Mouse (Mus musculus) midbrain, embryonic 16.5 days (tissue): ENCODE measurements at regions not wholly inside any gene's neighbourhood (a gene's known extent, or its start where the extent isn't known, plus 50 kb on each side); places are given as distances from the start of the nearest gene placed in this dataset.

ENCODE experiments used
- ATAC-seq: fragments of 200-750 bp; cut with Nextera tagmentation; 2 replicates; pipeline ENCODE4 v1.8.0; 2017; ENCODE audit warnings: moderate TSS enrichment
- H3K27ac ChIP-seq: fragments of 300-500 bp; sonication (generic); 2 replicates; pipeline ENCODE4 v1.5.1; 2014; ENCODE audit warnings: mild to moderate bottlenecking, low read length, mixed read lengths
- H3K27me3 ChIP-seq: fragments of 300-500 bp; sonication (generic); 2 replicates; pipeline ENCODE4 v1.6.1; 2014; ENCODE audit warnings: low read depth, low read length, mixed read lengths; ENCODE audit not compliant: control insufficient read depth, insufficient read depth
- H3K36me3 ChIP-seq: fragments of 300-500 bp; sonication (generic); 2 replicates; pipeline ENCODE4 v1.6.1; 2014; ENCODE audit warnings: mild to moderate bottlenecking, low read length, moderate library complexity, mixed read lengths; ENCODE audit not compliant: control insufficient read depth, insufficient read depth
- H3K4me1 ChIP-seq: fragments of 300-500 bp; sonication (generic); 2 replicates; pipeline ENCODE4 v1.6.1; 2014; ENCODE audit warnings: mild to moderate bottlenecking, low read length, mixed read lengths; ENCODE audit not compliant: control insufficient read depth, insufficient read depth
- H3K4me2 ChIP-seq: fragments of 300-500 bp; sonication (generic); 2 replicates; pipeline ENCODE4 v1.6.1; 2014; ENCODE audit warnings: mild to moderate bottlenecking, low read length, mixed read lengths
- H3K4me3 ChIP-seq: fragments of 300-500 bp; sonication (generic); 2 replicates; pipeline ENCODE4 v1.5.1; 2014; ENCODE audit warnings: low read depth, mild to moderate bottlenecking, low read length, moderate library complexity, mixed read lengths
- H3K9ac ChIP-seq: fragments of 300-500 bp; sonication (generic); 2 replicates; pipeline ENCODE4 v1.6.1; 2014; ENCODE audit warnings: low read depth, low read length, mixed read lengths
- H3K9me3 ChIP-seq: fragments of 300-500 bp; sonication (generic); replicated peaks from 2 replicates; pipeline ENCODE4 v1.6.1; 2014; ENCODE audit warnings: mild to moderate bottlenecking, low read length, mixed read lengths; ENCODE audit not compliant: control insufficient read depth, poor library complexity, severe bottlenecking
- WGBS: fragments of 180-500 bp; shearing (Covaris S2); extraction: QIAGEN DNeasy Blood & Tissue Kit; methylation state at CpG from one replicate; pipeline ENCODE4 v1.1.7; 2014; 5-methylcytosine and 5-hydroxymethylcytosine counted together

DNA sequence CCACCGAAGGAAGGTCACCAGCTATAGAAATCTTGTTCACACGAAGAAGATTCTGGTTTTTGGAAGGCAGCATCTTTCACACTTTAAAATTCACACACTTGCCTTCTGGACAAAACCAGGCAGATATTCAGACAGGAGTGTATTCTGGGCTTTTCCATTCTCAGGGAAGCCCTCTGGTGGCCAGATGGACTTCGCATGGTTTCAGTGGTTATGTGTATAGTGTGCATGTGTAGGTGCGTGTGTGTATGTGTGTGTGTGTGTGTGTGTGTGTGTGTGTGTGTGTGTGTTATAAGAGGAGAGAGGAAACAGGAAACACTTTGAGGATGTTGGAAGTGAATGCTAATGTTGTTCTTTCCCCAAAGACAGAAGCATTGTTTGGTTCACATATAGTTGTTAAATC, 317.9 kb downstream of the Btg1 start:
- Histone ChIP-seq H3K9ac (no peak overlapping the region), H3K27me3 (no peaks in the 10 kb centered on the region), H3K9me3 (no peaks in the 10 kb centered on the region), H3K36me3 (no peaks in the 10 kb centered on the region), H3K4me2 (no peak overlapping the region), H3K27ac (no peak overlapping the region), H3K4me1 (no peaks in the 10 kb centered on the region), H3K4me3 (no peak overlapping the region)
- no peak; the same call in 1 of the 2 replicates for ATAC-seq
- 77% methylated on average over 4 of the region's 4 CpGs for WGBS

DNA sequence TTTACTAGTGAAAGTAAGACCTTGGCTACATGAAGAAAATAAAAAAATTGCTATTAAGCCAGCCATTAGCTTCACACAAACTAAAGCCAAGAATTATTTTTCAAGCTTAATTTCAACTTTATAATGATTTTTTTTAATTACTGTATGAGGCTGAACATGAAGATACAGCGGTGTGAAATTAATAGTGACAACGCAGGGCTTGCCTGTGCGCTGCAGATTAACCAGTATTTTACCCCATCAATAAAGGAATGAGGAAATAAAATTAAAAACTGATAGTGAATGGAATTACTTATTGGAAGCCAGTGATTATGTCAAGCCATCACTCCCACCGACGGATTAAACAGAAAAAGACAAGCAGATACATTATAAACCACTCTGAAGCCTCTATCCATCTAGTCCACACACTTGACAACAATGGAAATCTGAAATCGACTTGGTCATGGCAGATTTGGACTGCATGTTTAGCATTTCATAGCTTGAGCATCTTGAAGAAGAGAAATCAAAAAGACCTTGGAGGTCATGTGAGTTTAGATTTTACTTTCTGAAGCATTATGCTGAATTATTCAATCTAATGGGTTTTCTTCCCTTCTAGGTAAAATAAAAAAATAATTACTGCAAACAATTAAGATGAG, 324.2 kb downstream of the Btg1 start:
- Histone ChIP-seq H3K27ac (no peak overlapping the region), H3K27me3 (no peaks in the 10 kb centered on the region), H3K4me3 (no peak overlapping the region), H3K9me3 (no peaks in the 10 kb centered on the region; the same call in 1 of the 2 replicates), H3K4me1 (no peaks in the 10 kb centered on the region), H3K36me3 (no peaks in the 10 kb centered on the region), H3K4me2 (no peak overlapping the region), H3K9ac (no peak overlapping the region)
- ATAC-seq = peak; percentile 60; the same call in 1 of the 2 replicates
- 48% methylated on average over 6 of the region's 6 CpGs for WGBS

DNA sequence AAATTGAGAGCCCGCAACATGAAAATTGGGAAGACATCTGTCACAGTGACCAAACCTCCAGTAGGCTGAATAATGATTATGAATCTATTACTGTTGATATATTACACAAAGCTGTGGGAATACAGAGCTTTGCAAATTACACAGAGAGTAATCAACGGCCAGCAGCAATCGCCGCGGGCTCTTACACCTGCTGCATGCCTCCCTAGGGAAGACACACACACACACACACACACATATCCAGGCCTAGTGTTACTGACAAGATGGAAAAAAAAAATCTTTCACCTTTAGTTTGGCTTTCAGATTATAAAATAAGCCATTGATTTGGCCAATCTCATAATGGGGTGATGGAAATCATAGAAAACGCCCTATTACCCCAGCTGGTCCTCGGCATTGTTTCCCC, 327.4 kb downstream of the Btg1 start:
- H3K27ac ChIP-seq = no peak overlapping the region
- 52% methylated on average over 7 of the region's 7 CpGs for WGBS
- ATAC-seq = 0 out of 2 replicates have a peak, but pooled peaks have one; percentile 36
- H3K4me2 ChIP-seq = no peak overlapping the region
- H3K27me3 ChIP-seq = no peaks in the 10 kb centered on the region
- no peaks in the 10 kb centered on the region for H3K4me1 ChIP-seq
- H3K36me3 ChIP-seq = no peaks in the 10 kb centered on the region
- H3K9me3 ChIP-seq = no peaks in the 10 kb centered on the region; the same call in 1 of the 2 replicates
- H3K4me3 ChIP-seq = no peak overlapping the region
- H3K9ac ChIP-seq = no peak overlapping the region

DNA sequence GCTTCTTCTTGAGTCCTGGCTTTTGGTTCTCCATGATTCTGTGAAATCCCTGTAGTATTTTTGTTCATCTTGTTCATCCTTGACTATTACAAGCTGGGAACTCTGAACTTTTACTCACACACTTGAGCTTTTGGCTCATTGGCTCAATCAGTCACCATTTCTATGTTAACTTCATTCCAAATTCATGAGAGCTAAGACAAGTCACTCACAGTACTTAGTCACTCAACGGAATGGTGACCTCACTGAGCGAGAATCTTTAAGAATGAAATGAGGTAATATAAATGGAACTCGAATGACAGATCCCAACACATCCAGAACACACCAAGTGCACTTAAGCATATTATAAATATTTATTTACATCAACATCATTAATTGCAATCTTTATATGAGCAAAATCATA, 331.2 kb downstream of the Btg1 start:
- no peaks in the 10 kb centered on the region for H3K36me3 ChIP-seq
- H3K9me3 ChIP-seq = no peaks in the 10 kb centered on the region; the same call in 1 of the 2 replicates
- WGBS = 85% methylated on average over 3 of the region's 3 CpGs
- no peak overlapping the region for H3K4me2 ChIP-seq
- H3K9ac ChIP-seq = no peak overlapping the region
- H3K4me3 ChIP-seq = no peak overlapping the region
- H3K27ac ChIP-seq = no peak overlapping the region
- no peak for ATAC-seq
- no peaks in the 10 kb centered on the region for H3K27me3 ChIP-seq
- no peaks in the 10 kb centered on the region for H3K4me1 ChIP-seq

DNA sequence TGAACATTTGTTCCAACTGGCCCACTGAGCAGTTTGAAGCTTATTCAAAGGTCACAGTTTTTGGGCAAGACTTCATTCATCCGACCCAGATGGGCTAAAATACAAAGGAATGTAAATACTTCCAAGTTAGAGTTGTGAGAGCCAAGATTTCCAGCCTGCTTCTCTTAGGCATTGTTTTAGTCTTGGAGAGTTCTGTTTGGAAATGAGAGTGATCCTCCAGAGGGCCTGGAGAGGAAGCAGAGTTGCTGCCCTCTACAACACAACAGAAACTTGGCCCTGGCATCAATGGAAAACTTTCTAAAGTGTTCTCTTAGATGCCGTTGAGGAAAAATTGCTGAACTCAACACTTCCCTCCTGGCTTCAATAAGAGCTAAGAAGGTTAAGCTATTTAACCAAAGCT, 332.1 kb downstream of the Btg1 start:
- H3K4me2 ChIP-seq = no peak overlapping the region
- ATAC-seq = no peak
- no peaks in the 10 kb centered on the region; the same call in 1 of the 2 replicates for H3K9me3 ChIP-seq
- no peak overlapping the region for H3K9ac ChIP-seq
- no peaks in the 10 kb centered on the region for H3K27me3 ChIP-seq
- no peak overlapping the region for H3K27ac ChIP-seq
- 53% methylated on average over 2 of the region's 2 CpGs for WGBS
- H3K4me3 ChIP-seq = no peak overlapping the region
- H3K36me3 ChIP-seq = no peaks in the 10 kb centered on the region
- H3K4me1 ChIP-seq = no peaks in the 10 kb centered on the region

DNA sequence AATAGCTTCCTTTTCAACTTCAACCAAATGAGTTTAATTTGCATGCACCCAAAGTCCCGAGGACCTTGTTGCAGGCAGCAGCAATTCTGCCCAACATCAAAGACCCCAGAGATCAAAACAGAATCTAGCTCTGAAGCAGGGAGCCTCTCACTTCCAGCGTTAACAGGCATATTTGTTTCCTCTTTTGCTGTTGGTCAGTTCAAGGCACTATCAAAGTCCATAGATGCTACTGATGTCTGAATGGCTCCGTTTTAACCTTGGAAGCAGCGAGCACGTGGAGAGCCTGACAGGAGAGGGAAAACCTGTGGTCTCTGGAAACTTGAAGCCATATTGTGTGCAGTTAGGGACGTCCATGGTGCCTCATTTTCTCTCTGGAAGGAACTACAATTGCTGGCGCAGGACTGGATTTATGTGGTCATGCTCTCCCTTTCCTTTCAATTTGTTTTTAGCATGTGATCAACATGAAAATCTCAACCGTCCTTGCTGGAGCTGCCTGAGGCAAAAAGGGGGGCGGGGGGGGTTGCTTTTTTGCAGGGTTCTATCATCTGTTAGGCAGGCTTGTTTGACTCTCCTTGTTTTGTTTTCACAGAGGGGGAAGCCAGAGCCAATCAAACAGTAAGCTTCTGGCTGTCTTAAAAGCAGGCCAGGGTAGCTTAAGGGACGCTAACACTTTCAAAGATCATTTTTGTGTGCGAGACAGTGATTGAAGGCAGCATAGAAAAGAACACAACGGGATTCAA, 338.4 kb downstream of the Btg1 start:
- H3K9me3 ChIP-seq = no peaks in the 10 kb centered on the region
- no peaks in the 10 kb centered on the region for H3K36me3 ChIP-seq
- H3K4me2 ChIP-seq = peak overlapping the region; percentile 44
- 4% methylated on average over 12 of the region's 12 CpGs for WGBS
- peak overlapping the region; percentile 28; the same call in 1 of the 2 replicates for H3K9ac ChIP-seq
- peak; percentile 90 for ATAC-seq
- H3K4me3 ChIP-seq = no peak overlapping the region
- H3K27ac ChIP-seq = peak overlapping the region; percentile 77
- H3K4me1 ChIP-seq = peaks cover 16% of the 10 kb centered on the region
- H3K27me3 ChIP-seq = no peaks in the 10 kb centered on the region

DNA sequence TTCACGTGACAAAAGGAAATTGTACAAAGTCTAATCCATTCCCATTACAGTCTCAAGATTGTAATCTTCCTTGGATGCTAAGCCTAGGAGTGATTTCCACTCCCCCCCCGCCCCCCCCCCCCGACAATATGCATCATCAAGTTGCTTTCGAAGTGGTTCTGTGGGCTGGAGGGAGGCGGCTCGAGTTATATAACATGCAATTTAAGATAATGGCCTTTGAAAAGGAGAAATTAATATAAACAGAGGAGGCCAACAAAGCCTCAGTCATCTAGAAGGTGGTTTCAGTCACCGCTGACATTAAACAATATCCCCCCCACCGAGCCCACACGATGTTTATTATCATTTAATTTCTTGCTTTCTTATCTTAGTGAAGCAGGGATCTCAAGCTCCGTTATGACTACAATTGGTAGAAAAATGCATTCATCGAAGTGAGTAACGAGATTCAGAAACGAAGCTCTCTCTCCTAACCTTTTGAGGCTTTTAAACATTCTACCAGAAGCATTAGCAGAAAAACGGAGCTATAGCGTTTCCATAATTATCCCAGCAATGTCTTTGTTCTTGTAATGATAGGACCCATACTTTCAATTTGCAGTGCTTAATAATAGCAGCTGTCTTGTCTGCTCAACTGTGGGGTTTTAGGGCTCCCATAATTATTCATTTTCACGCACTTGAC, 339.1 kb downstream of the Btg1 start:
- Histone ChIP-seq H3K9me3 (no peaks in the 10 kb centered on the region), H3K27me3 (no peaks in the 10 kb centered on the region), H3K4me3 (peak overlapping the region; percentile 1; the same call in 1 of the 2 replicates), H3K36me3 (no peaks in the 10 kb centered on the region), H3K4me1 (peaks cover 16% of the 10 kb centered on the region), H3K9ac (peak overlapping the region; percentile 34; the same call in 1 of the 2 replicates), H3K27ac (peak overlapping the region; percentile 77), H3K4me2 (peak overlapping the region; percentile 44)
- peak; percentile 43 for ATAC-seq
- 3% methylated on average over 16 of the region's 16 CpGs for WGBS

DNA sequence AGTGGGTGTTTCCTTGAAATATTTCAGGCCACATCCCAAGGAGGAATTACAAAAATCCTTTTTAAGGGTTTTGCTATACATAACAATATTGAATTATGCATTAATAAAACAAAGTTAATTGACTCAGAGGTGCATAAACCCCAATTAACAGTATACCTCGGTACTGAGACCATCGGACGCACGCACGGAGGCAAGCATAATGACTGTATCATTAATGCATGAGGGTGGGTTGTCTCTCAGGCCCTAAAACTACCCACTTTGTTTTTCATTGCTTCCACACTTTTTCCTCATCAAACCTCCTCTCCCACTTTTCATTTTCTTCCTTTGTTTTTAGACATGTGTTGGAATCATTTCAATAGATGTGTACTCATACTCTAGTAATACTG, 339.6 kb downstream of the Btg1 start:
- H3K4me3 ChIP-seq = no peak overlapping the region
- no peaks in the 10 kb centered on the region for H3K27me3 ChIP-seq
- 16% methylated on average over 5 of the region's 5 CpGs for WGBS
- peak overlapping the region; percentile 44 for H3K4me2 ChIP-seq
- peak; percentile 52; the same call in 1 of the 2 replicates for ATAC-seq
- H3K4me1 ChIP-seq = peaks cover 16% of the 10 kb centered on the region
- peak overlapping the region; percentile 77 for H3K27ac ChIP-seq
- 0 out of 2 replicates have a peak overlapping the region, but pooled peaks have one; percentile 34 for H3K9ac ChIP-seq
- no peaks in the 10 kb centered on the region for H3K36me3 ChIP-seq
- H3K9me3 ChIP-seq = no peaks in the 10 kb centered on the region

DNA sequence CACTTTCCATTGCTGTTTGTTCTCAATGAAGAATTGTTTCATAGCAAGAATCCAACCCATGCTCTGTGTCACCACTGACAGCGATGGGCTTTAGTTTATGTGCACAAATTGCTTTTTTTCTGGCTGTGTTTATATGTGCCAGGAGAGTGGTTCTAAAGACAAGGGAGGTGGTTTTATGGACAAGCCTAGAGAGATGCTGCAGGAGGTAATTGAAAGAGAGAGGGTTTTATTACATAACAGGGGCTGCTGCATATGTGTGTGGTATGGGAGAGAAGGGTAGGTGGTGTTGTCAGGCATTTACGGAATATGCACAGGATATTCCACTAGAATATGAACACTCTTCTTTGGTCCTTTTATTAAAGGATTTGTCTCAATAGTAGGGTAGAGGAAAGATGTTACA, 340.2 kb downstream of the Btg1 start:
- Histone ChIP-seq H3K4me1 (peaks cover 16% of the 10 kb centered on the region), H3K4me2 (no peak overlapping the region), H3K36me3 (no peaks in the 10 kb centered on the region), H3K4me3 (no peak overlapping the region), H3K9me3 (no peaks in the 10 kb centered on the region), H3K9ac (no peak overlapping the region), H3K27me3 (no peaks in the 10 kb centered on the region), H3K27ac (no peak overlapping the region)
- no peak for ATAC-seq
- 70% methylated on average over 2 of the region's 2 CpGs for WGBS
